Mouse (Mus musculus): ENCODE results near the gene Pyroxd2. TPM values are rescaled to one million over a fixed set of nuclear protein-coding genes. Genes with fewer than 3 reads are reported as not detected.
A peak's percentile ranks its signal among the peaks of the same experiment; 100 is the strongest.
"Not testable (repeated sequence)": the region's sequence is repeated elsewhere in the genome, so short reads cannot be mapped to it uniquely, and the experiment has no call there.

The Pyroxd2 gene
- polyA plus RNA-seq (2016; fragmentation: Nextera tagmentation; extraction: Ambion mirVana): 0.89 and 2.2 TPM in 2 replicates

DNA sequence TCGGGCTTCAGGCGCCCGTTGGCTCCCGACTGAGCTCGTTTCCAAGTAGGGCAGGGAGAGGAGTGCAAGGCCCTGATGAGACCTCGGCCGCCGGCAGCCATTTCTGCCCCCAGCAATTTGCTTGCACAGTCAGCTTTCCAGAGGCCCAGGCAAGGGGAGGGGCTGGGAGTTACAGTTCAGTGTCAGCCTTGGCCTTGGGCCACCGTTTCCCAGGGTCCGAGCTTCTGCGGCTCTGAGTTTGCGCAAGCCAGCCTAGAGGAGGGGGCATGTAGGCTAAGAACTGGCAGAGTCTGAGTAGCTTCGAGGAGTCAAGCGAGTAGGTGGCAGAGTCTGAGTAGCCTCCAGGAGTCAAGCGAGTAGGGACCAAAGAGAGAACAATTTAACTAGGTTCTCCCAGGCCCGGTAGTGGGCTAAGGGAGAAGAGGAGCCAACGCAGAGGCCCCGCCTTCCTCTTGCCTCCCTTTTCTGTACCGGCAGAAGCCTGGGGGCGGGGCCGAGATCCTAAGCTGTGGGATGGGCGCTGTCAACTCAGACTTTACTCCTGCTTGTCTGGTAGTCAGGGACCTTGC, at the start of gene Pyroxd2:
Gene Pyroxd2, minus strand, starts transcription at position 413 of the 569 bp plus-strand sequence.
- Histone ChIP-seq H3K36me3 (0 out of 2 replicates have a peak, but pooled peaks cover 3% of the 10 kb centered on the region), H3K4me1 (peaks cover 29% of the 10 kb centered on the region), H3K27ac (replicated peaks) (peak within 1 kb of the TSS; percentile 69), H3K4me2 (replicated peaks) (peak within 1 kb of the TSS; percentile 55), H3K9ac (replicated peaks) (peak within 1 kb of the TSS; percentile 50), H3K4me3 (peak within 1 kb of the TSS; percentile 33), H3K27me3 (no peaks in the 10 kb centered on the region; the same call in 1 of the 2 replicates), H3K9me3 (no peaks in the 10 kb centered on the region)
- ATAC-seq (ENCODE audit: low FRiP score, low read depth): peak; percentile 87
- 9% methylated on average over 22 of the region's 22 CpGs for WGBS

DNA sequence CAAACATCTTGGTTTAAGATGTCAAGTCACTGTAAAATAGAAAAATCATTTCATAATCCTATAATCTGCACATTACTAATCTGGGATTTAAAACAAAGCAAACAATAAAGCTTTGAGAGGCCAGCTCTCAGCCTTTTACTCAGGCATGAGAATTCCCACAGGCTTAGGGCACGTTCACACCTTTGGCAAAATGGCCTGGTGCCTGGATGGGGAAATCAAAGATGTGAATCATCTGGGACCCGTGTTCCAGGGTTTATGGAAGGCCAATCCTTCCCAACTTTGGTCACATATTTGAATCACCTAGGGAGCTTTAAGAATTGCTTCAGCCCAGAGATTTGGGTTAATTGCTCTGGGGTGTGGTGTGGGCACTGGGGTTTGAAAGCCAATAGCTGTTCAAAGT, 45.3 kb upstream of the Pyroxd2 start:
- no peaks in the 10 kb centered on the region for H3K9me3 ChIP-seq
- no peak overlapping the region for H3K27ac ChIP-seq (replicated peaks)
- WGBS: 64% methylated on average over 2 of the region's 2 CpGs
- ATAC-seq (ENCODE audit: low FRiP score, low read depth): no peak
- peaks cover 23% of the 10 kb centered on the region; the same call in 1 of the 2 replicates for H3K27me3 ChIP-seq
- peaks cover 5% of the 10 kb centered on the region; the same call in 1 of the 2 replicates for H3K4me1 ChIP-seq
- no peaks in the 10 kb centered on the region for H3K36me3 ChIP-seq
- H3K4me3 ChIP-seq: no peak overlapping the region
- no peak overlapping the region for H3K9ac ChIP-seq (replicated peaks)
- no peak overlapping the region for H3K4me2 ChIP-seq (replicated peaks)

DNA sequence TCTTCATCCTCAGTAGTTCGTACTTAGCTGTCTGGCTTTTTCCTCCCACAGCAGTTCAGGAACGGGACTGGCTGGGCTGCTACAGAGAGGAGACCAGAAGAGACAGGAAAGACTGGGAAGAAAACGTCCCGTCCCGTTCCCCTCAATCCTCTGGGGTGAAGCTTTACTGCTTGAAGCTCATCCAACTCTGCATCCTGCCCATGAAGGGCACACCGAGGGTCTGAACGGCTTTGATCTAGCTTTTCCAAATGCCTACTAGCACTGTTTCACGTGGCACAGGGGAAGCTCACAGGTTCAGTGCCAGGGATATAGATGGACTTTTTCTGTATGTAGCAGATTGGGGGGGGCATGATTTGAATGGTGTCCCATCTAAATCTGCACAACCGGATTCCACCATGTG, 43.2 kb upstream of the Pyroxd2 start:
- H3K36me3 ChIP-seq: no peaks in the 10 kb centered on the region
- peak overlapping the region; percentile 48; the same call in 1 of the 2 replicates for H3K4me3 ChIP-seq
- H3K4me2 ChIP-seq (replicated peaks): peak overlapping the region; percentile 93
- no peak for ATAC-seq (ENCODE audit: low FRiP score, low read depth)
- H3K9ac ChIP-seq (replicated peaks): peak overlapping the region; percentile 45; the same call in 1 of the 2 replicates
- no peaks in the 10 kb centered on the region for H3K9me3 ChIP-seq
- peaks cover 25% of the 10 kb centered on the region; the same call in 1 of the 2 replicates for H3K27me3 ChIP-seq
- WGBS: 28% methylated on average over 9 of the region's 9 CpGs
- H3K4me1 ChIP-seq: peaks cover 5% of the 10 kb centered on the region; the same call in 1 of the 2 replicates
- no peak overlapping the region for H3K27ac ChIP-seq (replicated peaks)

DNA sequence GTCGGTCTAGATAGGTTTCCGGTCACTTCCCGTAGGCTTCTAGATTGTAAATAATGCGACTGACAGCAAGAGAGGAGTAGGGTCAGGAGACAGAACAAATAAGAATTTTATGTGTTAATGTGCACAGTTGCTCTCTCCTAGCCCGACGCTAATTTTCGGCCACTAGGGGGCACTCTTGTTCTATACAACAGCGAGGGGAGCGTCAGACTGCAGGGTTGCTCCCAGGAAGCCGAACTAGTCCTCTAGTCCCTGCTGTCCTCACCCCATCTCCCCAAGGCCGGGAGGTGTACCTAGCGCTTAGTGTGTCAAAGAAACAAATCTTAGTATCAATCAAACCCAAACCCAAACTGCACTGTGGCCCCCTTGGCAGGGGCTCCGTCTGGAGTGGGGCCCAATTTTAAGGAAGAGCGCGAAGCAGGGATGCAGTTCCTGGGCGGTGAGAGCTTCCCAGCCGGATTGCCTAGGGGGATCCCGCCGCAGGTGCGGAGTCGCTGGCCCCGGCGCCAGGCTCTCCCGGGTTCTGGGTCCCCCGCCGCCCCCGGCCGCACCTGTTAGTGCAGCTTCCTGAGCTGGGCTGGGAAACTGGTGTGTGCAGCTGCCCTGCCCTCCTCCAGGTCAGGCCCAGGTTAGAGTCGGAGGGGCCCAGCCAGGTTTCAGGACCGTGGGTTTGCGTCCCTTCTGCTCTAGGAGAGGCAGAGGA, 42.5 kb upstream of the Pyroxd2 start:
- WGBS: 3% methylated on average over 31 of the region's 31 CpGs
- Histone ChIP-seq H3K9ac (replicated peaks) (peak overlapping the region; percentile 45), H3K4me3 (peak overlapping the region; percentile 48), H3K27me3 (peaks cover 25% of the 10 kb centered on the region; the same call in 1 of the 2 replicates), H3K9me3 (no peaks in the 10 kb centered on the region), H3K4me2 (replicated peaks) (peak overlapping the region; percentile 93), H3K27ac (replicated peaks) (no peak overlapping the region), H3K4me1 (peaks cover 5% of the 10 kb centered on the region; the same call in 1 of the 2 replicates), H3K36me3 (no peaks in the 10 kb centered on the region)
- ATAC-seq (ENCODE audit: low FRiP score, low read depth): peak; percentile 87

DNA sequence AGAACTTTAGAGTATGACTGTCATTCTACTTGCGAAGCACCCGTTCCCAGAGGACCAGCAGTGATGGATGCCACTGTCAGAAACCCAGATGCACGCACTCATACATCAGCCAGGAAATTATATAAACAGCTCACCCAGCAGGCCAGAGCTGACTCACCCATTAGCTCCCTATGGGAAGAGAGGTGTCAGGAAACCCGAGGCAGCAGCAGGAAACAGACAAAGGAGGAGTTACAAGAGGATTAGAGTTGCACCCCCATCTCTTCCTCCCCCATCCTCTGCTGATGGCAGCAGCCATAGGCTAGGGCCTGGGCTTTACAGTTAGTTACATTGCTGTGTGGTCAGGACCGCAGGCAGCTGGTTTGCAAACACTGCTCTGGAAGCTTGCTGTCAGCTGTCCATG, 35.7 kb upstream of the Pyroxd2 start:
- 59% methylated on average over 5 of the region's 5 CpGs for WGBS
- Histone ChIP-seq H3K27me3 (peaks cover 15% of the 10 kb centered on the region), H3K27ac (replicated peaks) (no peak overlapping the region), H3K4me2 (replicated peaks) (no peak overlapping the region), H3K36me3 (no peaks in the 10 kb centered on the region), H3K4me1 (peaks cover 16% of the 10 kb centered on the region), H3K4me3 (no peak overlapping the region), H3K9ac (replicated peaks) (no peak overlapping the region), H3K9me3 (no peaks in the 10 kb centered on the region)
- ATAC-seq (ENCODE audit: low FRiP score, low read depth): no peak

DNA sequence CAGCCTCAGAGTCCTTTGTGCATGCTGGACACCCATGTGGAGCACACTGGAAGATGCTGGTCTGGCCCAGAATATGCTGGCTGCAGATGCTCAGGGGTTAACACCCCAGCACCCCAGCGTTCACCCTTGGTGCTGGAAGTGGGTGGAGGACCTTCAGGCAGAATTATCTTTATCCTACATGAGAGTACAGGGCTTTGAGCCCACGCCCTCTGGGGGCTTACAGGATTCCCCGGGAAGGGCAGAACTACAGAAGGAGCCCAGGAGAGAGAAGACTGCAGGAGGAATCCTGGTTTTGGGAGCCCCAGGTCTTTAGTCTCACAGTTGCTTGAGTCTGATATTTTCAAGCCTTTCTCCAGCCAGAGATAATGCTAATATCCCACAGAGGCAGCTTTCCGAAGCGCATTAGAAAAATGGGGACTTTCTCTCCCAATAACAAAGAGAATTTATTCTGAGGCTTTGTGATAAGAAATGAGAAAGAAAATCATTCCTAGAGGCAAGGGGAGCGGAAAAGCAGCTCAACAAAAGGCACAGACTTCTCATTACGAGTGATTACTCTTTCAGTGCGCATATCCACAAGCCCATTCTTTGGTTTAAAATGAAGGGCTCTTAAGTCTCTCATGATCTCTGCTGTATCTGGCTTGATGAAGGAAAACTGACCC, 33.1 kb upstream of the Pyroxd2 start:
- no peak overlapping the region for H3K9ac ChIP-seq (replicated peaks)
- WGBS: 23% methylated on average over 8 of the region's 8 CpGs
- no peaks in the 10 kb centered on the region for H3K9me3 ChIP-seq
- no peaks in the 10 kb centered on the region for H3K36me3 ChIP-seq
- H3K27ac ChIP-seq (replicated peaks): 0 out of 2 replicates have a peak overlapping the region, but pooled peaks have one; percentile 30
- peak overlapping the region; percentile 22 for H3K4me2 ChIP-seq (replicated peaks)
- ATAC-seq (ENCODE audit: low FRiP score, low read depth): no peak
- H3K4me1 ChIP-seq: peaks cover 16% of the 10 kb centered on the region
- peaks cover 12% of the 10 kb centered on the region for H3K27me3 ChIP-seq
- H3K4me3 ChIP-seq: no peak overlapping the region

DNA sequence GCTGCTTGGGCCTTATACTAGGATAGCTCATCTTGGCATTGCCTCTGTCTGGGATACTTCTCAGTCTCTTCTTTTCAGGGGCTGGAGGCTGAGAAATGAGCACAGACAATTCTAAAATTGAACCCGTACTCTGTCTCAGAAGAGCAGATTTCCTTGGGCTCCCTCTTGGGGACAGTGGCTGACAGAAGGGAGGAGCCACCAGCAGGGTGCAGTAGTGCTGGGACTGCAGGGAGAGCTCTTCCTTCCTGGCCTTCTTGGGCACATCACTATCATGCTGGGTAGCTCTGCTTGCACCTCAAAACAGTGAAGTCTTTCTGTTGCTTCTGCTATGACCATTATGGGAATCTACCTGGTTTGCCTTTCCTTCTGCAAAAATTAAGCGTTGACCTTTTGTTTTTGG, 32.6 kb upstream of the Pyroxd2 start:
- H3K9ac ChIP-seq (replicated peaks): no peak overlapping the region
- ATAC-seq (ENCODE audit: low FRiP score, low read depth): no peak
- H3K27me3 ChIP-seq: peaks cover 12% of the 10 kb centered on the region
- 0 out of 2 replicates have a peak overlapping the region, but pooled peaks have one; percentile 25 for H3K27ac ChIP-seq (replicated peaks)
- WGBS: 27% methylated on average over 2 of the region's 2 CpGs
- H3K4me2 ChIP-seq (replicated peaks): no peak overlapping the region
- H3K4me1 ChIP-seq: peaks cover 16% of the 10 kb centered on the region
- H3K36me3 ChIP-seq: no peaks in the 10 kb centered on the region
- H3K9me3 ChIP-seq: no peaks in the 10 kb centered on the region
- no peak overlapping the region for H3K4me3 ChIP-seq

DNA sequence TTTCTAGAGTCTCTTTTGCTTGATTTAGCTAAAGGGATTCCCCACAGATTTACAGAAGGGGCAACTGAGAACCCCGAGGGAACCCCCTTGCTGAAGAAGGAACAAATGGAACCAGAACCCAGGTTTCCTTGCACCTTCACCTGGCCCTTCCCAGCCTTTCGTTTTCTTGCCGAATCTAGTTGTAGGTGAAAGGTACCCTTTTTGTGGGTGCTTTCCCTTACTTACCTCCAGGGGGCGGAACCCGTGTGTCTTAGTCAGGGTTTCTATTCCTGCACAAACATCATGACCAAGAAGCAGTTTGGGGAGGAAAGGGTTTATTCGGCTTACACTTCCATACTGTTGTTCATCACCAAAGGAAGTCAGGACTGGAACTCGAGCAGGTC, 27.6 kb upstream of the Pyroxd2 start:
- Histone ChIP-seq H3K4me2 (replicated peaks) (peak overlapping the region; percentile 62), H3K27ac (replicated peaks) (peak overlapping the region; percentile 65), H3K9ac (replicated peaks) (peak overlapping the region; percentile 53), H3K4me3 (peak overlapping the region; percentile 51)
- WGBS: 57% methylated on average over 7 of the region's 7 CpGs
- not testable (repeated sequence) for H3K9me3 ChIP-seq; H3K36me3 ChIP-seq; H3K4me1 ChIP-seq; H3K27me3 ChIP-seq; ATAC-seq (ENCODE audit: low FRiP score, low read depth)

DNA sequence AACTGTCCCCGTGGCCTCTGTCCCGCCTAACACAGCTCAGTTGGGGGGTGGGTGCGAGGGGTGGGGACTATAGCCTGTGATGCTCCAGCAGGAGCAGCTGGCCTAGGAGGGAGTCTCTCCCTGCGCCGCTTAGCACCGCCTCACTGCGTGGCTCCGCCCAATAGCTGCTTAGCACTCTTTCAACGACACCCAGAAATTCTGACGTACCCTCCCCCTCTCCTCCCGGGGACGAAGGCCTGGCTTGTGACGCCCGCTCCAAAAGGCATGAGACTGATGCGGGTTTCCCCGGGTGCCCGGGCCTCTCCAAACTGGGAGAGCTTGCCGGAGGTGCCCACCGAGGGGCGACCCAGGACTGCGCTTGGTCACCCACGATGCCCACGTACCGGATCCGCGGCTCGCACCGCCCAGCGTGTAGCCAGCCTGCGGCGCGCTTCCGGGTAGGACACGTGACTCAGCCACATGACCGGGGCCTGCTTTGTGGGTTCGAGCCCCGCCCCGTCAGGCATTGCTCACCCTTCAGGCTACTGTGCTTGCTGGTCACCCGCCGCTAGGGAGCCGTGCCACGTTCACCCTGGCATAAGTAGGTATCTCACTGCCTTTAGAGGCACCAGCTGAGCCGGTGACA, 27.1 kb upstream of the Pyroxd2 start, which contains the start of gene Hps1:
Gene Hps1, minus strand, starts transcription at position 448 of the 625 bp plus-strand sequence.
- H3K9me3 ChIP-seq: no peaks in the 10 kb centered on the region
- H3K9ac ChIP-seq (replicated peaks): peak within 1 kb of the TSS; percentile 53
- WGBS: 1% methylated on average over 43 of the region's 43 CpGs
- peak within 1 kb of the TSS; percentile 51 for H3K4me3 ChIP-seq
- H3K36me3 ChIP-seq: no peaks in the 10 kb centered on the region
- peak within 1 kb of the TSS; percentile 62 for H3K4me2 ChIP-seq (replicated peaks)
- no peaks in the 10 kb centered on the region; the same call in 1 of the 2 replicates for H3K27me3 ChIP-seq
- peak within 1 kb of the TSS; percentile 65 for H3K27ac ChIP-seq (replicated peaks)
- peak; percentile 99 for ATAC-seq (ENCODE audit: low FRiP score, low read depth)
- H3K4me1 ChIP-seq: peaks cover 8% of the 10 kb centered on the region

DNA sequence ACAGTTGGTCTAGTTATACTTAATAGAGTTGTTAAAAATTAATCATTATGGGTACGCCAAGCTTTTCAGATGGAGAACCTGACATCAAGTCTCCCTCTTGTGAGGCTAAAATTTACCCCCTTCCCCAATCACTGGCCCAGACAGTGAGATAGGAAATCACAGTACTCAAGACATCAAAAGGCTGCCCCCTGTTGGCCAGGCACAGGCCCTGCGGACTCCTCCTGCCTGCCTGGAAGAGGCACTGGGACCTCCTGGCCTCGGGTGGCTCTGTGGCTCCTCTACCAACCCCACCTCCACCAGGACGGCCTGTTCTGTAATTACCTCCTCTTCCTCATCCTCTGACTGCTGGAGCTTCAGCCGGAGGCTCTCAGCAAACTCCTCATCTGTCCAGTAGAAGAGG, 25.2 kb upstream of the Pyroxd2 start:
- Histone ChIP-seq H3K27ac (replicated peaks) (no peak overlapping the region), H3K9ac (replicated peaks) (no peak overlapping the region), H3K4me2 (replicated peaks) (no peak overlapping the region), H3K27me3 (no peaks in the 10 kb centered on the region), H3K4me3 (no peak overlapping the region), H3K9me3 (no peaks in the 10 kb centered on the region), H3K4me1 (peaks cover 8% of the 10 kb centered on the region), H3K36me3 (no peaks in the 10 kb centered on the region)
- ATAC-seq (ENCODE audit: low FRiP score, low read depth): no peak
- WGBS: 88% methylated on average over 5 of the region's 5 CpGs

DNA sequence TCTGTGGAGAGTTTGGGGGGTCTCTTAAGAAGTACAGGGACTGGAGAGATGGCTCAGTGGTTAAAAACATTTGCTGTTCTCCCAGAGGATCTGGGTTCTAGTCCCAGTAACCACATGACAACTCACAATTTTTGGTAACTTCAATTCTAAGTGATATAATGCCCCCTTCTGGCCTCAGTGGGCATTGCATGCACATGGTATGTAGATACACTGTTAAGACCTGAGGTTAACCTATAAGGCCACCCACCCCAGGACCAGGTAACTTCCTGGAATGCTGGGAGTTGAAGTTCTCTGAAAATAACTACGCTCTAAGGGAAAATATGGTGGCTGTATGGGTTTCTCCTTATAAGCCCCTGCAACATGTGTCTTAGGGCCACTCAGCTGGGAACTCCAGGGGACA, 24.2 kb upstream of the Pyroxd2 start:
- Histone ChIP-seq H3K36me3 (no peaks in the 10 kb centered on the region), H3K27ac (replicated peaks) (no peak overlapping the region), H3K27me3 (no peaks in the 10 kb centered on the region), H3K9me3 (no peaks in the 10 kb centered on the region), H3K4me2 (replicated peaks) (no peak overlapping the region), H3K9ac (replicated peaks) (no peak overlapping the region), H3K4me1 (peaks cover 8% of the 10 kb centered on the region), H3K4me3 (no peak overlapping the region)
- 88% methylated on average over 1 of the region's 1 CpGs for WGBS
- ATAC-seq (ENCODE audit: low FRiP score, low read depth): no peak
